Mouse (Mus musculus) ES-E14 (cell line): Measurements from ENCODE around the gene Zfp422.

ENCODE experiments used
- CHD2 ChIP-seq: IDR thresholded peaks from 2 replicates; pipeline ENCODE4 v1.6.1; 2014; ENCODE audit warnings: mild to moderate bottlenecking, low read depth, low read length, inconsistent platforms
- HCFC1 ChIP-seq: IDR thresholded peaks from 2 replicates; pipeline ENCODE4 v1.6.1; 2012; ENCODE audit warnings: low read length, inconsistent platforms, borderline replicate concordance; ENCODE audit not compliant: insufficient read depth
- MAFK ChIP-seq: IDR thresholded peaks from 2 replicates; pipeline ENCODE4 v1.6.1; 2014; ENCODE audit warnings: mild to moderate bottlenecking, low read depth, low read length, inconsistent platforms; ENCODE audit not compliant: insufficient read depth
- ZC3H11A ChIP-seq: IDR thresholded peaks from 2 replicates; pipeline ENCODE4 v1.6.1; 2012; ENCODE audit warnings: low read depth, mild to moderate bottlenecking, inconsistent platforms, low read length, borderline replicate concordance
- ZNF384 ChIP-seq: IDR thresholded peaks from 2 replicates; pipeline ENCODE4 v1.6.1; 2012; ENCODE audit warnings: low read depth, low read length, inconsistent platforms

DNA sequence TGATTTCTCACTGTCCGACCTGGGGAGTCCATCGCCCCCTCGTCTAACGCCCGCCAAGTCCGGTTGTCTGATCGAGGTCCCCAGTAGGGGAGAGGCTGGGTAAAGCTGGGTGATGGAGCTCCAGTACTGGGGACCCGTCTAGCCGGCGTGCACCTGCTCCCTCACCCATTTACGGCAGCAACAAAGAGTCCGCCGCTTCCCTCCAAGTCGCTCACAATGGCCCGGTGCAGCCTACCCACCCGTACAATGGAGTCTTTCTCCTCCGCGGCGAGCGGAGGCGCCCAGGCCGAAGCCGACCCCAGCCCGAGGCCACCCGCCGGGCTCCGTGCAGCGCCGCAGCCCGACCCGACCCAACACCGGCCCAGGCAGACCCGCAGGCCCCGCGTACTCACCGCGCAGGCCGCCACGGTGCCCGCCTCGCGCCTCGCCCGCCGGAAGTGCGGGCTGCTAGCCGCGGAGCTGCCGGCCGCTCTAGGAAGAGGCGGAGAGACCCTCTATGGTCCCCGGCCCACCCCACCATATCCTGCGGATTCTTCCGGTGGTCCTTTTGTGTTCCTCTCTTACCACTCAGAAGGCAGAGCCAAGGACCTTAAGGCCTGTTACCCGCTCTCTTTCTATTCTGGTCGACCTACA is at the start of gene Zfp422:
- no peak for TF ChIP-seq CHD2
- no peak for TF ChIP-seq ZC3H11A
- TF ChIP-seq MAFK: no peak
- TF ChIP-seq HCFC1: peak; percentile 27; the same call in 1 of the 2 replicates
- no peak for TF ChIP-seq ZNF384
